Comparison of ENCODE assay signal across 16 mouse cellular contexts in the genomic region with DNA sequence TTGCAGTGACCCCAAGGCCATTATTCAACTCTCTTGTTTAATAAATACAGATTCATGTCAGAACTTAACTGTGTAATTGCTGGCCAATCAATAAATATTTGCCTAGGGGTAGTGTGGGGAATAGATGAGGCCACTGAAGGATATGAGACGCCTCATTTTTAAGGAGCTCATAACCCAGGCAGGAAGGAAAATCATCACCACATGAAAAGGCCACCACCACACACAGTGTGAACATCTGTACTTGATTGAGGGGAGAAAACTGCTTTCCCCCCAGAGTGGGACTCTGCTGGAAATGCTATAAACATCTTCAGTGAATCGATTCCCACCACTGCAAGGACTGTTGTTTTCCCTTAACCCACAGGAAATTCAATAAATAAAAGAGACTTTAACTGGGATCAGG.
DNase-seq lines count a peak whose midpoint lies in the region; ATAC-seq and TF ChIP-seq lines count a peak whose summit lies in the region.
"Had no signal": no experiment of that assay in that cellular context is flagged by ENCODE, and none has a peak within 500 bp of the region (broad histone marks: within the 10 kb centered on the region; RNA-seq: fewer than 3 reads in every experiment).

No protein-coding gene starts in this region.

- H3K4me1 ChIP-seq in hindbrain, embryonic 10.5 days (replicated peaks), result 0 out of 2 replicates have a peak, but pooled peaks cover 9% of the 10 kb centered on the region
- H3K4me1 ChIP-seq in hindbrain, postnatal 0 days (ENCODE audit: insufficient read depth, low read length), result no peaks in the 10 kb centered on the region
- peaks cover 18% of the 10 kb centered on the region for H3K4me1 ChIP-seq in embryonic facial prominence, embryonic 13.5 days
- no peaks in the 10 kb centered on the region for H3K4me1 ChIP-seq in limb, embryonic 11.5 days (ENCODE audit: control insufficient read depth, insufficient read depth, low read length)
- H3K4me1 ChIP-seq in forebrain, embryonic 14.5 days (ENCODE audit: control insufficient read depth, insufficient read depth, low read length), result no peaks in the 10 kb centered on the region
- H3K4me1 ChIP-seq: heart, embryonic 10.5 days had no signal

- no peak for TF ChIP-seq CTCF in hindbrain, postnatal 0 days (IDR thresholded peaks at IDR 0.05; ENCODE audit: low read depth)

- no peak for ATAC-seq in hindbrain, postnatal 0 days
- no peak; the same call in 1 of the 2 replicates for ATAC-seq in embryonic facial prominence, embryonic 13.5 days (ENCODE audit: insufficient number of reproducible peaks, insufficient read depth, low FRiP score, low TSS enrichment, low read depth)
- ATAC-seq in limb, embryonic 11.5 days (ENCODE audit: insufficient number of reproducible peaks, low FRiP score, low TSS enrichment, low read depth), result peak; percentile 85
- ATAC-seq in forebrain, embryonic 14.5 days, result no peak
- ATAC-seq: forebrain, embryonic 16.5 days; intestine, postnatal 0 days; Patski had no signal

- DNase-seq in hindbrain, embryonic 10.5 days (ENCODE audit: low spot score), result peak; percentile 22
- DNase-seq in hindbrain, postnatal 0 days (ENCODE audit: low spot score), result no peak
- peak; percentile 29 for DNase-seq in 3T3-L1 (ENCODE audit: low read depth, low spot score)
- peak; percentile 55 for DNase-seq in limb, embryonic 11.5 days (ENCODE audit: low spot score)
- DNase-seq in cerebellum, adult 9-10 months, result no peak
- DNase-seq in frontal cortex, postnatal 36 days (ENCODE audit: low spot score in 2 of 2), result no peak
- DNase-seq in forebrain, embryonic 14.5 days (ENCODE audit: low spot score), result no peak
- DNase-seq: cerebellum, adult 11 months; gastrocnemius, postnatal 14 days; thymus, postnatal 14 days had no signal

- 47% methylated on average over 2 of the region's 2 CpGs for WGBS in hindbrain, embryonic 10.5 days
- 63% methylated on average over 2 of the region's 2 CpGs for WGBS in hindbrain, postnatal 0 days
- whole genome bisulfite sequencing in embryonic facial prominence, embryonic 13.5 days, result 13% methylated on average over 2 of the region's 2 CpGs
- WGBS in limb, embryonic 11.5 days, result 11% methylated on average over 2 of the region's 2 CpGs
- 87% methylated on average over 2 of the region's 2 CpGs for WGBS in forebrain, embryonic 14.5 days

- H3K9me3 ChIP-seq in hindbrain, embryonic 10.5 days, result no peaks in the 10 kb centered on the region
- no peaks in the 10 kb centered on the region for H3K9me3 ChIP-seq in hindbrain, postnatal 0 days (ENCODE audit: low read length)
- H3K9me3 ChIP-seq in embryonic facial prominence, embryonic 13.5 days, result no peaks in the 10 kb centered on the region
- H3K9me3 ChIP-seq in limb, embryonic 11.5 days (ENCODE audit: control insufficient read depth, low read length), result no peaks in the 10 kb centered on the region
- no peaks in the 10 kb centered on the region for H3K9me3 ChIP-seq in forebrain, embryonic 14.5 days (replicated peaks; ENCODE audit: control insufficient read depth, low read length)
- H3K9me3 ChIP-seq: heart, embryonic 10.5 days had no signal

- no peak overlapping the region for H3K9ac ChIP-seq in hindbrain, postnatal 0 days (replicated peaks; ENCODE audit: low read length)
- no peak overlapping the region for H3K9ac ChIP-seq in embryonic facial prominence, embryonic 13.5 days
- H3K9ac ChIP-seq in limb, embryonic 11.5 days (ENCODE audit: low read length), result no peak overlapping the region
- no peak overlapping the region for H3K9ac ChIP-seq in forebrain, embryonic 14.5 days (ENCODE audit: low read length)

- no peaks in the 10 kb centered on the region for H3K36me3 ChIP-seq in hindbrain, embryonic 10.5 days
- no peaks in the 10 kb centered on the region for H3K36me3 ChIP-seq in hindbrain, postnatal 0 days (ENCODE audit: insufficient read depth, low read length)
- H3K36me3 ChIP-seq in embryonic facial prominence, embryonic 13.5 days, result no peaks in the 10 kb centered on the region
- no peaks in the 10 kb centered on the region for H3K36me3 ChIP-seq in limb, embryonic 11.5 days (ENCODE audit: control insufficient read depth, insufficient read depth, low read length)
- H3K36me3 ChIP-seq in forebrain, embryonic 14.5 days (ENCODE audit: control insufficient read depth, insufficient read depth, low read length), result no peaks in the 10 kb centered on the region
- H3K36me3 ChIP-seq: heart, embryonic 10.5 days had no signal

- H3K27me3 ChIP-seq in hindbrain, embryonic 10.5 days (ENCODE audit: insufficient read depth, poor library complexity, severe bottlenecking), result no peaks in the 10 kb centered on the region
- no peaks in the 10 kb centered on the region for H3K27me3 ChIP-seq in hindbrain, postnatal 0 days (ENCODE audit: insufficient read depth, low read length)
- no peaks in the 10 kb centered on the region for H3K27me3 ChIP-seq in embryonic facial prominence, embryonic 13.5 days
- no peaks in the 10 kb centered on the region for H3K27me3 ChIP-seq in limb, embryonic 11.5 days (ENCODE audit: control insufficient read depth, insufficient read depth, low read length)
- no peaks in the 10 kb centered on the region for H3K27me3 ChIP-seq in forebrain, embryonic 14.5 days (replicated peaks; ENCODE audit: control insufficient read depth, insufficient read depth, low read length)
- H3K27me3 ChIP-seq: Patski had no signal

- no peak overlapping the region for H3K4me2 ChIP-seq in hindbrain, postnatal 0 days (ENCODE audit: low read depth, low read length)
- H3K4me2 ChIP-seq in embryonic facial prominence, embryonic 13.5 days, result peak overlapping the region; percentile 26; the same call in 1 of the 2 replicates
- no peak overlapping the region for H3K4me2 ChIP-seq in limb, embryonic 11.5 days (ENCODE audit: low read depth, severe bottlenecking)
- no peak overlapping the region for H3K4me2 ChIP-seq in forebrain, embryonic 14.5 days (ENCODE audit: low read length)
- H3K4me2 ChIP-seq: liver, embryonic 11.5 days had no signal

- no peak overlapping the region for H3K27ac ChIP-seq in hindbrain, embryonic 10.5 days
- H3K27ac ChIP-seq in hindbrain, postnatal 0 days, result no peak overlapping the region
- H3K27ac ChIP-seq in embryonic facial prominence, embryonic 13.5 days, result peak overlapping the region; percentile 64; the same call in 1 of the 2 replicates
- H3K27ac ChIP-seq in limb, embryonic 11.5 days (replicated peaks; ENCODE audit: low read depth, low read length), result no peak overlapping the region
- H3K27ac ChIP-seq in forebrain, embryonic 14.5 days (ENCODE audit: low read depth, low read length), result no peak overlapping the region
- H3K27ac ChIP-seq: heart, embryonic 10.5 days had no signal

- no peak overlapping the region for H3K4me3 ChIP-seq in hindbrain, embryonic 10.5 days
- no peak overlapping the region for H3K4me3 ChIP-seq in hindbrain, postnatal 0 days (ENCODE audit: low read length)
- no peak overlapping the region for H3K4me3 ChIP-seq in embryonic facial prominence, embryonic 13.5 days
- H3K4me3 ChIP-seq in limb, embryonic 11.5 days (ENCODE audit: low read depth, low read length), result no peak overlapping the region
- no peak overlapping the region for H3K4me3 ChIP-seq in forebrain, embryonic 14.5 days (ENCODE audit: low read depth, low read length)
- H3K4me3 ChIP-seq: heart, embryonic 10.5 days had no signal

Comparison
In these comparisons a context has a peak if more than half of its experiments do, and no peak if none do; other contexts are left out.
1. DNase-seq: peak in hindbrain, embryonic 10.5 days (single experiment), 3T3-L1 (single experiment) and limb, embryonic 11.5 days (single experiment); none in hindbrain, postnatal 0 days (single experiment), cerebellum, adult 9-10 months (single experiment), frontal cortex, postnatal 36 days (0 of 2) and forebrain, embryonic 14.5 days (single experiment).